Mouse (Mus musculus) adrenal gland, postnatal 14 days (tissue): ENCODE results near the gene Exd2. TPM values are rescaled to one million over a fixed set of nuclear protein-coding genes. Genes with fewer than 3 reads are reported as not detected.

Experiments
- DNase-seq: peaks from one replicate; pipeline ENCODE4 v3.0.0; 2021; ENCODE audit warnings: mixed read lengths
- total RNA-seq: library from RNA; stranded (reverse); gene quantifications from 2 replicates; pipeline ENCODE4 v1.2.3, GENCODE M21; 2021

The Exd2 gene
- total RNA-seq, 1 experiment from 2014 or later: 18.1 TPM

DNA sequence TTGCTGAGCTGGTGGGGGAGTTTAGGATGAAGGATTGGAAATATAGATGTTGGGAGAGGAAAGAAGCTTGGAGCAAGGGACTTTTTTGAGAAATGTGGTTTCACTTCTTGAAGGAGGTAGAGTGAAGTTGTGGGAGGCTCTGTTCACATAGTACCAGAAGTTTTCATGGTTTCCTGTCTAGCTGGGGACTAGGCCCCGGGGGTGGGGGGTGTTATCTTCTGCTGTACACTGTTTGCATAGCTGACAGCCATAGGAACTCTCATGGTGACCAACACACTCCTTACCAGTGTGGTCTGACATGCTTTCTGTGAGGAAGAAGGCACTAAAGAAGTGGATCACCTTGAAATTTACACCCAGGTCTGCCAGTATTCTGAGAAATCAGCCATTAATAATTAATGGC, 32.8 kb downstream of the Exd2 start:
- no peak for DNase-seq

DNA sequence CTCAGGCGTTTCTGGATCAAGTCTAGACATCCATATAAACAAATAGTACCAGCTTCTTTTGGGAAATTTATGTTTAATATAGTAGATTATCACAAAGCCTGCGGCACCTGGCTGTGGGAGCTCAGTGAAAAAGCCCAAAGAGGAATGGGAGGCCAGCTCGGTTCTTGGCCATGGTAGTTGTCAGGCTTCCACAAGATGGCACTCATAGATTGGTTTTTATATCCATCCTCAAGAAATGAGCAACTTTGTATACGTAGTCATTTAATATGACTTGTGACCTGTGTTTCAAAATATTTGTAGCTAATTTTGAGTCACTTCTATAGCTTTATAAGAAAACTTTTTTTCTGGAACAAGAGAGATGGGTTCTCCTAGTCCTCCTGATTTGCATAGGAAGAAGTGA, 35.5 kb downstream of the Exd2 start:
- no peak for DNase-seq

DNA sequence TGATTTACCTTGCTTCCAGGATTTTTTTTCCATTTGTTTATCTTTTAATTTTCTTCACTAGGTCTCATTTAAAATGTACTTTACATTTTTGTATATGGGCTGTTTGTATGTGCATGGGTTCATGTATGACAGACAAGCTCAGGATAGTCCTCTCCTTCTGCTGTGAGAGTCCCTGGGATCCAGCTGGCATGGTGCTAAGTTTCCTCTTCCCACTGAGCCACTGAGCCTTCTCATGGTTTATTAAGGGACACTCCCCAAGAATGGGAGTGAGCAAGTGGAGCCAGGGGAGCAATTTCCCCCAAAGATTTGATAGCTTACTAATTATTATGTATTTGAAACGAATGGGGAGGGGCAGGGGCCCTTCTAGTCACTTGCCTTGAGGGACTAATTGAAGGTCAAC, 37.6 kb downstream of the Exd2 start:
- DNase-seq: no peak

DNA sequence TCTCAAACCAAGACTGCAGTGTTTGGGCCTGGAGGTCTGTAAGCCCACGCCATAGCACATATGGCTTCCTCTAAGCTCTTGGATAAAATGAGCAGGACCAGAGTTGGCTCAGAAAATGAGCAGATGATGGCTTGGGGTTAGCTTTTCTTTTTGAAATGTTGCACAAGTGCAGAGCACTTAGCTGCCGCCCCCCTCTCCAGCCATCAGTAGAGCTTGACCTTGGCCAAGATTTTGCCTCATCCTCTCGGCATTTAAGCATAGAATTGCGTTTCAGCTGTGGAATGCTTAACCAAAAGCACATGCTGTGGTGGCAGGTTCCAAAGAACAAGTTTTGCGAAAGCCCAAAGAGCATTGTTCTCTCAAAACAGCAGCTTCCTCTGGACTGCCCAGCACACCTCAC, 41.8 kb downstream of the Exd2 start:
- peak; percentile 41 for DNase-seq

DNA sequence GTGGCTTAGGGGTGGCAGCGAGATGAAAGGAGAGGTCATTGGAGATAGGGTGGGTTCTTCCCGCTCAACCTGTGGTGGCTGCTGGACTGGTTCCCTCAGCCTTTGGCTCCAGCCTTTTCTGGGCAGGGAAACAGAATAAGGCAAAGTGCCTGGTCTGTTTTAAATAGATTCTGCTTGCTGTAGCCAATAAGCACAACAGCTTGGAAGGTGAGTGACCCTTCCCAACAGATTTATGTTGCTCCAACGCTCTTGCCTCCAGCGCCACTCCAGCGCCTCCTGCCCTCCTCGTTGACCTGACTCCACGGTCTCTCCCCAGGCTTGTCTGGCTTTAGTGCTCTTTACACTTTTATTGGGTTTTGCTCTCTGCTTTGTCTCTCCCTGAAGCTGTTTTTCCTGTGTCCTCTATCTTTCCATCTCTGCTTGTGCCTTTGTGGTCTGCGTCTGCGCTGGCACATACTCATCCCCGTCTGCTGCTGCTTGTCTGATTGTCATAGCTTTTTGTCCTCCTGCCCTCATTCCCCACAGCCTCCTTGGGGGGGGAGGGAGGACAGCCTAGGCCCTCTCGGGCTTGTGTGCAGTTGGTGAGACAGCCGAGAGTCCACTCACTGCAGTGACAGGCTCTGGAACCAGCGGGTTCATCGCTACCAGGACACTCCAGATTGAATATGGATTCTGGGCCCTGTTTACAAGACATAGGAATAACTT, 44.3 kb downstream of the Exd2 start:
- peak; percentile 18 for DNase-seq

DNA sequence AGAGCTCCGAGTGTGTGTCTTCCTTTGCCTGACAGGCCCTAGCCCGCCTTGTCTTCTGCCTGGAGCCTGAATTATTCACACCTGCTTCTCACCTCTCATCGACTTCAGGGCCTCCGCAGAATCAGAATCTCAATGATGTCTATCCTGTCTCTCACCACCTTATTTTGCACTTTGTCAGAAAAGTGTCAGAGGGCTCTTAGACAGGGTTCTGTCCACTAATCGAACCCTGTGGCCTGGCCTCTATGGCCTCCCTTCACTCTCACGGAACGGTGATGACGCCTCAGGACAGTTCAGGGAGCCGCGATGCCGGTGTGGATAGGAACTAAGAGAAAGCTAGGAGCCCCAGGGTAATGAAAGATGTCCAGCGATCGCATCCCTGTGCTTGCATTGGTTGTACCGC, 55.1 kb downstream of the Exd2 start, which contains the start of gene Galnt16:
Gene Galnt16 (plus strand): TSS at position 301 of the 400 bp plus-strand sequence.
- no peak for DNase-seq

DNA sequence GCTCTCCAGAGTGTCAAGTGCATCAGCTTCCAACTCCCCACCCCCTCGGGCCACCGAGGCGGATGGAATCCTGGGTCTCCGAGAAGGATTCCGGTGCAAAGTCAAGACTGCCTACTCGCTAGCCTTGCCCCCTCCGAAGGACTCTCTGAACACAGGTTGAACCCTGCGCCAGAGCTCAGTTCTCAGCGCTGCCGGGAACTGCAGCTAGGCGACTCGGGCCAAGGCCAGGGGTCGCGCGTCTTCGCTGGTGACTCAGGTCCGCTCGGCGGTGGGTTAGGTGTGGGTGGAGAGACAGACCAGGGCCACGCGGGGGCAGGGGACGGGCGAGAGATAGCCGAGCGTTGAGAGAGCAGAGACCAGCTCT, 55.5 kb downstream of the Exd2 start:
- no peak for DNase-seq

DNA sequence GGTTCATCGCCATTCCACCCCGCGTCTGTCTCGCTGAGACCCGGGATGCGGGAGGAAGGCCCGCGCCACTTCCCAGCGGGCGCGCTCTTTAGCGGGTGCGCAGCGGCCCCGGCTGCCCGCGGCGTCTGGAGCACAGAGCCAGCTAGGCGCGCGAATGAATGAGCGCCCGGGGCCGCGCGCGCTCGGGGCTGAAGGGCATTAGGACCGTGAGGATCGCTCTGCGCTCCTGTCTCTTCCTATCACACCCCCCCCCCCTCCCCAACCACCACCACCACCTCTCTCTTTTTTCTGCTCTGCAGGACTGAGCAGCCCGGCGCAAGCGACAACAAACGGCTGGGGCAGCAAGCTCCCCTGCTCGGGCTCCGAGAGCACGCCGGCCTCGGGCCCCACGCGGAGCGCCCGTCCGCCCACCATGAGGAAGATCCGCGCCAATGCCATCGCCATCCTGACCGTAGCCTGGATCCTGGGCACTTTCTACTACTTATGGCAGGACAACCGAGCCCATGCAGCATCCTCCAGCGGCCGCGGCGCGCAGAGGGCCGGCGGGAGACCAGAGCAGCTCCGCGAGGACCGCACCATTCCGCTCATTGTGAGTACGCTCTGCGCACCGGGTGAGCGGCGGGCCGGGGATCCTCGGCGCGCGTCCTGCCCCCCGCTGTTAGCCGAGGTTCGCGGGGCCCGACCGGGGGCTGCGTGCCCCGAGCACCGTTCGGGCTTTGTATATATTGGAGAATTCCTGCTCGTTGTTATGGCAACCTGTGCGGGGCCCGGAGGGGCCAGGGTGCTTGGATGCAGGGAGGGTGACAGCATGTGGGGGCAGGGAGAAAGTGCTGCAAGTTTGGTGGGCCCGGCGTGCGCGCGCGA, 56.1 kb downstream of the Exd2 start:
- peak; percentile 51 for DNase-seq

DNA sequence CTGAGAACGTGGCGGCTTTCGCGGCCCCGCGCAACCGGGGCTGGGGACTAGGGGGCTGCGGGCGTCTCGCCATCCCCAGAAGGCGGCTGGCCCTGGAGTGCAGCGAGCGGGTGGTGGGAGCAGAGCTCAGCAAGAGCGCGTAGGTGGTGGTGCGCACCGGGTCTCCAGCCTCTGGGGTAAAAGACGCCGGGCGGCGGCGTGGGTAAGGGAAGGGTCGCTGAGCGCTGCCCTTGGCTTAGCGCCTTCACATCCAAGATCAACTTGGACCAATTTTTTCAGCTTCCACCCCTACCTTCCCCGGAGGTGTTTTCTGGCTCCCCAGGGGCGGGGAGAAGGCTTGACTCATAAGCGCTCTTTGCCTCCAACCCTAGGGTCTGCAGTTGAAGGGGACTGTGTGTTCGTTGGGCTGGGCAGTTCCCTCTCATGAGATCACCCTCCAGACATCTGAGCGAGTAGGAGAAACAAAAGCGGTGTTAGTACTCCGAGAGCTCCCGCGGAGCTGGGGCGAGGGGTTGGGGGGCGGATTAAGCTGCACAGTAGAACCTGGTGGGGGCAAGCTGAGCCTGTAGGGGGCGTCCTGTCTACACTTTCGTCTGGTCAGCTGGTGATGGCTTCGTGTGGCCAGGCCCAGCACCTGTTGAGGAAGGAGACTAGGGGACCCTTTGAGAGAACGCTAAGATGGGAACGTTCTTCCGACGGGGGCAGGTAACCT, 56.9 kb downstream of the Exd2 start:
- peak; percentile 58 for DNase-seq

DNA sequence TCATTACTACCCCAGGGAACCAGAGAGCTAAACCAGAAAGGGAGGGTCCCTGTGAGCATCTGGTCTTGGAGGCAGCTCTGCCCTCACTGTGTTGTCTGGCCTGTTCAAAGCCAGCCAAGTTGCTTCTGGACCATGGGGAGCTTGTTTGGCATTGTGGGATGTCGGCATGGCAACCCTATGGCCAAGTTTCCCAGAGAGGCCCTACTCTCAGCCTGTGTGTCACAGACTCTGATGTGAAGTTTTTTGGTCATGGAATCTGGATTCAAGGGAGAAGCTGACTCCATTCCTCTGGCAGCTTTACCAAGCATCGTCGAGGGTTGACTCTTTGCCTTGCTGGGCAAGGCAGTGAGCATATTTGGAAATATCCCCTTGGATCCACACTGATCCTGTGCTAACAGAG, 59.1 kb downstream of the Exd2 start:
- DNase-seq: no peak

DNA sequence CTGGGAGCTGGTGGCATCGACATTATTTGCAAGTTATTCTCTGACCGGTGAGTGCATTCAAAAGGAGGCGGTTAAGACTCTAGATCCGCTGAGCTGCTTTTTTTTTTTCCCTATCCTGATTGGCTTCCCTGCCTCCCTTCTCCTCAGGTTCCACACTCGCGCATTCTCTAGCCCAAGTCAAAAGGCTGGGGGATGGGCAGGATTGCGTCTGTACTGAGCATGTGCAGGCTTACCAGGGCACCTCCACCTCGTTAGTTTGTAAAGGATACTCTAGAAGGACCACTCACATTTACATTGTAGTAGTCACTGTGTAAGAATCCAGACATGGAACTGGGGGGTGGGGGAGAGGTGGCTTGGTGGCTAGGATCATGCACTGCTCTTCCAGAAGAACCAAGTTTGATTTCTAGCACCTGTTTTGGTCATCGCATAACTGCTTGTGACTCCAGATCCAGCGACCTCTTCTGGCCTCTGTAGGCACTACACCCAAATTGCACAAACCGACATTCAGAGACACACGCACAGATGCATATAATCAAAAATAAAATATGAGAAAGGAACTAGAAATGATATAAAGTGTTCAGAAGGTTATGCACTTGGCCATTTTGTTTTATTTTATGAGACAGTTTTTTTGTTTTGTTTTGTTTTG, 61.5 kb downstream of the Exd2 start:
- no peak for DNase-seq

DNA sequence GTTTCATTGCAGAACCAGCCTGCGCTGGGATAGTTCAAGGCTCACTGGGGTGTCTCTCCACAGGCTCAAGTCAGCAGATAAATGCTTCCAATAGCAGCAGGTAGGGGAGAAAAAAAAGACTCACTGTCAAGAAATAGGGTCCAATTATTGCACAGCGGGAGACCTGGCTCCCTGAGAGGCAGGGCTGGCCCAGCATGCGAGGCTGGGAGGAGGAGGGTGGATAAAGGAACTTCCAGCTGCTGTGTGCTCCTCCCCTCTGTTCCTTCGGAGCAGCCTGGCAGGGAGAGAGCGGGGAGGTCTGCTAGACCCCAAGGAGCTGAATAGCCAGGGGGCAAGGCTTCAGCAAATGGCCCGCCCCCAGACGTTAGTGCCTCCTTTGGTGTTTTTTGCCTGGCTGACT, 62.6 kb downstream of the Exd2 start:
- no peak for DNase-seq

DNA sequence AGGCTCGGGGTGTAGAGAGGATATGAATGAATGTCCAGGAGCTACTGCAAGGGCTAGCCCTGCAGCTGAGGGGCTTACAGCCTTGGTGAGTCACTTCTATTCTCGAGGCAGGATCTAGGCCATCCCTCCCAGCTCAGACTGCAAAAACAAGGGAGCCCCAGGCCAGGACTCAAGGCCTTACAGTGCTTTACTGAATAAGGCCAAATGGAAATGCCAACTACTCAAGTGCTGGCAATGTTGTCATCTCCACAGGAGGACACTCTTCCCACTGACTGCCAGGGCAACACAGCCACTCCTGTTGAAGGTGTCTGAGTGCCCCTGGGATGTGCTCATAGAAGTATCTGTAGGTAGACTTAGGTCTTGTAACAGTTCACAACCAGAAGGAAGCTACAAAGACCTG, 63.6 kb downstream of the Exd2 start:
- DNase-seq: peak; percentile 40

DNA sequence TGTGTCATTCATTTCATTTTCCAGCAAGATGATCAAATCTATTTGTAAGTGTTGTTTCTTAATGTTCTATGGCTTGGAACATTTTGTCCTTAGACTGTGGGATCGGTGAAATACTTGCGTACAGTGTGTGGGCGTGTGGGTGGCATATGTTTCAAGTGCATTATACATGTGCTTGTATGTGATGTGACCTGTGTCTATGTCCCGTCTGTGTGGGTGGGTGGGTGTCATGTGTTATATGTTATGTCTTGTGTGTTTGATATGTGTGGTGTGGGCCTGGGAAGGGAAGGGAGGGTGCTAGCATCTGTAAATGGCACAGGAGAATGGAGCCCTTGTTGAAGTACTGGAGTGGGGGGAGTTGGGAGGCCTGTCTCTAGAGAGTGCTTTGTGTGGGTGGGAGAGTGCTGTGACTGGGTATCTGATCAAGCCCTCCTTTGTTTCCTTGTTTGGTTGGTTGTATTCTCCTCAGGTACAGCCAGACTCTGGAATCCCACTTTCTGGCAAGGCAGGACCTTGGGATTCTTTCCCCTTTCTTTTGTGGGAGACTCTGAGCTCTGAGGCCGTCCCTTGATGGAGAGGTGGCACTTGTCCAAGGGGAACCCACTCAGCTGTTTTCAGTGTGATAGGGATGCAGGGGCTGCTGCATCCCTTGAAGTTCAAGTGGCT, 65.0 kb downstream of the Exd2 start:
- no peak for DNase-seq

DNA sequence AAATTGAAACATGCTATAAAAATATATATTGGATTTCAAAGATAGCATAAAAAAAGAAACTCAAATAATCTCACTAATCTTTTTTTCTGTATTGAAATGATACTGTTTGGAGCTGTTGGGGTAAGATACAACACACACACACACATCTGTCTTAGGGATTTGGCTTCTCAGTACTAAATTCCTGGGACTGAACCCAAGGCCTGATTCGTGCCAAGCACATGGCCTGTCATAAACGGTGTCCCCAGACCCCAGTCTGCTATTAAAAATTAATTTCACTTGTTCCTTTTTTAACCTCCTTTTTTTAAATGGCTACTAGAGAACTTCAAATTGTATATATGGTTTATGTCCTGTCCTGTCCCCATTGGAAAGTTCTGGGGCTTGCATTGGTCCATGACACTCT, 67.2 kb downstream of the Exd2 start:
- DNase-seq: no peak

DNA sequence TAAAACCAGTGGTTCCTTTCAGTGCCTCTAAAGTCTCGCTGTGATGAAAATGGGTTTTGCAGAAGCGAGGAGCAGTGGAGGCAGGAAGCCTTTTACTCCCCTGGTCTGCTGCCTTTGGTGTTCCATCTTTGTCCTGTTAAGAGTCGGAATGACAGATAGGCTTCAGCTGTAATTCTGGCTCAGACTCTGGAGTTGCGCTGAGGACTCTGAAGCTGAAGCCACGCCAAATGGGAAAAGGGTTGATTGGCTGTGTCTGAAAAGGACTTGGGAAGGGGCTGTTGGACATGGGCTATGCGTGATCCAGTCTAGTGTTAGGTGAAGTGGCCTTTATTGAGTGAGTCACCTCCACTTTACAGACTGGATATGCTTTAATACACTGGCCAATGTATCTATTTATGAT, 67.7 kb downstream of the Exd2 start:
- DNase-seq: no peak

DNA sequence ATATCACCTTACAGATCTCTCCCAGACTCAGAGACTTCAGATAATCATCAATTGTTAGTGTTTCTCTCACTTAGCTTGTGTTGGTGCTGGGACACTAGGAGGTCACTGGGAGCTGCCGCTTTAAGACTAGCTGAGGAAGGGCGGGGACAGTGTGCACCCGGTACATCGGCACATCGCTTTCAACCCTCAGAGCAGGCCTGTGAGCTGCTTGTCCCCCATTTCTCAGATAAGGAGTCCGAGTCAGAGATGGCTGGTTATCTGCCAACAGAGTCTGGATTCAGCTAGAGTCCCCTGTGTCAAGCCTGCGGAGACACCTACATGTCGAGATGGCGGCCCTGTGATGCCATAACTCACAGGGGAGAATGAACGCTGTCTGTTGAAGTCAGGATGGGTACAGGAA, 68.7 kb downstream of the Exd2 start:
- no peak for DNase-seq

DNA sequence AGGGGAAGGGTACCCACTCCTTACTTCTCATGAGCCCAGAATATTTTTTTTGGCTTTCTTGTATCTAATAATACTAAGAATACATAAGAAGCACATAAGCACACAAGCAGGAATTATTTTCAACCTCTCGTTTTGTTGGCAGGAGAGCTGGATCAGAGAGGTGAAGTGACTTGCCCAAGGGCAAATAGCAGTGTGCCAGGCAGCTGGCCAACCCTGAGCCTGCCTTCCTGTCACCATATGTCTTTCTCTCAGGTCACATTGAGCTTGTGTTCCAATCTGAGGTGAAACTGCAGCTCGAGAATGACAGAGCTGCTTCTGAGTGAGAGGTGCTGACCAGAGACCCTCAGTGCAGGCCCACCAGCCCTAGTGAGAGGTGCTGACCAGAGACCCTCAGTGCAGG, 71.0 kb downstream of the Exd2 start:
- DNase-seq: peak; percentile 61

DNA sequence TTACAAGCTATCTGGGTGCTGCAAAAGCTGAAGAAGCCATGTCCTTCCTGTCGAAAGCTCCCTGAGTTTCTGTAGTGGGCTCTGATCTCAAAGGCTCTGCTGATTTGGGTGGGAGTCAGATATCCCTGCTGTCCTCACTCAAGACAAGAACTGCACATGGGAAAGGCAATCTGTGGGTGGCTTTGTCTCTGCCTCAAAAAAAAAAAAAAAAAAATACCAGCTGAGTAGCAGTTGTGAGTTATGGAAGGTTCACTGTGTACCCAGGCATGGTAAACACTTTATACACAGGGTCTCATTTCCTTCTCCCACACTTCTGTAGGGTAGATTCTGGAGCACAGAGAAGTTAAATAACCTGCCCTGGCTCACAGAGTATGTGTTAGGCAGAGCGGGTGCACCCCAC, 74.4 kb downstream of the Exd2 start:
- no peak for DNase-seq

DNA sequence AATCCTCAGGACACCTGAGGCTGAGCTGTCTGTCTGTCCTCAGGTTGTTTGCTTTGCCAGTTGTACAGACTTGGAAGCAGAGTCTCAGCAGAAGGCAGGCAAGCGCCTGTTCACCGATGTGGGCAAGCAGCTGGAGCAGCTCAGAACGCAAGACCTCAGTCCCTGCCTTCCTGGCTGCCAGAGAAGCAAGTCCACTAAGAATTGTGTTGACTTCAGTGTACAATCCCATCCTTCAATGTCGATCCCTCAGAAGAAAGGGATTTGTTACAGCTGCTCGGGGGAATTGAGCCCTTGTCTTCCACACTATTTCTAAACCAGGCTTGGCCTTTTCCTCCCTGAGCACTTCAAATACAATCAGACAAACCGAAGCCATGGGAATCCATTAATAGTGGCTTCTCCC, 75.4 kb downstream of the Exd2 start:
- DNase-seq: no peak

DNA sequence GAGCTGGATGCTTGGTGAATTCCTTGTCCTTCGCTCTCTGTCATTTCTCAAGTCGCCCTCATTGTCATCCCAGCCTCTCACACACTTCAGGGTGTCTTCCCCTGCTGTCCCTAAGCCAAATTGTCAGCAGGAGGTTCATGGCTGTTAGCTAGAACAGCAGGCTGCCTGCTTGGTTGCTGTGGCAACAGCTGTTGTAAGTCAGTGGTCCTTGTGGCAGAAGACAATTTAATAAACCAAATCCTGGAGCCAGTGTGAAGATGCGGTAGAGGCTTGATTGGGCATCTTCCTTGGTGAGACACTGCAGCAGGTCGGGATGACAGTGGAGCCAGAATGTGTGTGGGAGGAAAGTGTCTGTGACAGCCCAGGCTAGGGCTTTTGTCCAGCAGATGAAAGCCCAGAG, 82.4 kb downstream of the Exd2 start:
- DNase-seq: no peak

DNA sequence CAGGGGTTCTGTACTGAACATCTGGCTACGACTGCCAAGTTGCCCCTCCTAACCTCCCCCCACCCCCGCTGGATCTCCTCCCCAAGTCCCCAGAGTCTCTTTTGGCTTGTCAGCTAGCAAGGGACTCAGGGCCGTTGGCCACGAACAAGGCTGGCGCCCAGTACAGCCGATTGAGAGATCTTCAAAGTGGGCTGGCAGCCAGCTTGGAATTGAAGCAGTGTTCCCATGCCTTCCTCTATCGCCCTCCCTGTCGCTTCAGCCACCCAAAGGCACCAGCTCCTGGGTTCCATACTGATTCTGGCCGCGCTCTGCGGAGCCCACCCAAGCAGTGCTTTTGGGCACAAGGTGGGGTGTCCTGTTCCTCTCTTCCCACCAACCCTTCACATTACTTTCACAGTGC, 86.8 kb downstream of the Exd2 start:
- peak; percentile 82 for DNase-seq
